Mouse (Mus musculus) cerebellum, postnatal 25 days (tissue): ENCODE data around the gene Rab44.
A peak's percentile ranks its signal among the peaks of the same experiment; 100 is the strongest.

ENCODE experiments used
- DNase-seq, 2 experiments: peaks; one replicate each; pipeline ENCODE4 v3.0.0; 2021; ENCODE audit warnings: mixed read lengths in 2 of 2

Rab44 gene

GRCm38 (mm10) chr17:29170431-29171000 lies 56.6 kb downstream of the Rab44 start:
- DNase-seq = no peak

GRCm38 (mm10) chr17:29171001-29171772 lies 57.2 kb downstream of the Rab44 start:
- peak; percentile 86 to 90 for DNase-seq

- DNase-seq = no peak
Observed at GRCm38 (mm10) chr17:29172062-29172461, 58.1 kb downstream of the Rab44 start.

- DNase-seq = no peak
Observed at GRCm38 (mm10) chr17:29173165-29173564, 59.2 kb downstream of the Rab44 start.

- no peak for DNase-seq
Observed at GRCm38 (mm10) chr17:29175693-29176092, 61.7 kb downstream of the Rab44 start.

- DNase-seq = peak; percentile 63 to 83
Observed at GRCm38 (mm10) chr17:29176391-29177267, 62.7 kb downstream of the Rab44 start.

- no peak for DNase-seq
Observed at GRCm38 (mm10) chr17:29178503-29179059, 64.6 kb downstream of the Rab44 start.

- no peak for DNase-seq
Observed at GRCm38 (mm10) chr17:29179917-29180316, 66.0 kb downstream of the Rab44 start.

GRCm38 (mm10) chr17:29180406-29181127 lies 66.6 kb downstream of the Rab44 start:
- no peak for DNase-seq

- DNase-seq = no peak
Observed at GRCm38 (mm10) chr17:29181751-29182150, 67.8 kb downstream of the Rab44 start.

- no peak for DNase-seq
Observed at GRCm38 (mm10) chr17:29183162-29183561, 69.2 kb downstream of the Rab44 start.

- DNase-seq = no peak
Observed at GRCm38 (mm10) chr17:29185376-29186046, 71.6 kb downstream of the Rab44 start.

- no peak for DNase-seq
Observed at GRCm38 (mm10) chr17:29186989-29187859, 73.3 kb downstream of the Rab44 start.

- DNase-seq = no peak
Observed at GRCm38 (mm10) chr17:29188989-29189388, 75.0 kb downstream of the Rab44 start.

GRCm38 (mm10) chr17:29195579-29195978 lies 81.6 kb downstream of the Rab44 start:
- DNase-seq = no peak
